Mouse (Mus musculus): ENCODE results near the gene Rora.

Rora gene

DNA sequence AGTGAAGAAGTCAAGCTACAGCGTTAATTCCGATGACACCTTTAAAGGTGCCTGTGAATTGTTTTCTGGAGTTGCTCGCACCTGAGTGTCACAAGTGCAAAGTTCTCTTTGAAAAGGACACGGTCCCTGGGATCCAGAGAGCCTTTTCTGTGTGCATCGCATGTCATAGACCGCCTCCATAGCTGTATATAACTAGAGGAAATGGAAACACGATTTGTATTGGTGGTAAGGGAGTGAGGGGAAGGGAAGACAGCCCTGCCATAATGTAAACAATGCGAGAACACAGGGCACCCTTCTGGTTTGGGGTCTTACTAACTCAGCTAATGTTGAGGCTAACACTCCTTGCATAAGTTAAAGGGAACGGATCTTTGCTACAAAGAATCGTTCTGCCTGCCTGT, 744.9 kb downstream of the Rora start:
- WGBS, result 13% methylated on average over 10 of the region's 10 CpGs

GRCm38 (mm10) chr9:69404671-69405070, 751.1 kb downstream of the Rora start:
- 50% methylated on average over 6 of the region's 6 CpGs for WGBS

DNA sequence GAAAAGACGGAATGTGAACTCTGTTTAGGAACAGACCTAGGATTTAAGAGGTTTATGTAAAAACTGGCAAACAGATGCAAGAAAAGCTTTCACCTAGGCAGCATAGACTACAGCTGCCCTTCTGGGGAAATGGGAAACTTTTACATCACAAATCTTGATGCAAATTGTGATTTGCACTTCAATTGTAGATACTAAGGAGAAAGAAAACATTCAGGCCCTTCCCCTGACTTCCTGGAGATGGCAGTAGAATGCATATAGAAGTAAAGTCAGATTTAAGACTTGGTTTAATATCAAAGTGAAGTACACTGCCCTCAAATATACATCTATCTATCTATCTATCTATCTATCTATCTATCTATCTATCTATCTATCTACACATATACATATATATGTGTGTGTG, 765.9 kb downstream of the Rora start:
- 92% methylated on average over 1 of the region's 1 CpGs for WGBS

GRCm38 (mm10) chr9:69430531-69430930, 776.9 kb downstream of the Rora start:
- 90% methylated on average over 3 of the region's 3 CpGs for WGBS

DNA sequence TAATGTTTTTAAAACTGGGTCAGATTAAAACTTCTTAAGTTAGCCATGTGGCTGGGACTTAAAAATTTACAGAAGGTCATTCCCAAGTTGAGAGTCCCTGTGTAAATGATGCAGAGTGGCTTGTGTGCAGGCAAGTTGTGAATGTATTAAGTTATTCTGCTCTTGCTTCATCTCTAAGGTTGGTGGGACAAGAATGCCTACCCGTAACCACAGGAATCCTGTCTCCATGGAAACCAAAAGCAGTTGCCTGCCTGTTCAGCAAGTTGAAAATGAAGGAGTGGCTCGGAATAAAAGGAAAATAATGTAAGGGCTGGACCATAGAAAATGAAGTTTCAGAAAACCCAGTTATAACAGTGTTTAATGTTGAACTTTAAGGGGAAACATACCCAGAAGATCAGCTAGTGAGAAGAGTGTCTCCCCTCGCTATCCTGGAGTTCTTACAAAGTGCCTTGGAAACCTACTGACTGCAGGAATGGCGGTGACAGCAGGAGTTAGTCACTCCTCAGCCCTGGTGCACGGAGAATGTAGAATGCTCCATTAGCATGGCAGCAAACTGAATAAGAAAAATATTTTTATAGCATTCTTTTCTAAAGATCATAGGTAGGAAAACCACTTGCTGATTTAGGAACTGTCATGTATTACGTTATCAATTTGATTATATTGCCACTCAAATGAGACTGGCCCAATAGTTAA, 778.4 kb downstream of the Rora start:
- WGBS, result 45% methylated on average over 6 of the region's 6 CpGs

- 79% methylated on average over 10 of the region's 10 CpGs for WGBS
Observed at GRCm38 (mm10) chr9:69435194-69435593, 781.6 kb downstream of the Rora start.

Data from cerebral cortex, adult 2 months (tissue).